In the genomic region with DNA sequence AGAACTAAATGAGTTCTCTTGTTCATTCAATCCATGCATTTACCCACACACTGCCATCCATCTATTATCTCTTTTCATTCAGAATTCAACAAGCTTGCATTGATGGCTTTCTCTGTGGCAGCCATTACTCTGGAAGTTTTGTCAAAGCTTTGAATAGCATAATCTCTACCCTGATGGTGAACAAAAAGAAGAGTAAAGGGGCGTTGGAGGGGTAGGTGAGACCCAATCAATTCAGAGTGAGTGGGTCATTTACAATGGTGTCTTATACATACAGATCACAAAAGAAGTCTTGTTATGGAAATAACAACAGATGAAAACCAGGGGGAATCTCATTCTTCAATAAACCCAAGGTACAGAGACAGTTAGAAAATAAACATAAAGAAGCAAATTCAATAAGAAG, we compare ENCODE assay signal across 17 mouse cellular contexts.
"Had no signal": no experiment of that assay in that cellular context is flagged by ENCODE, and none has a peak within 500 bp of the region (broad histone marks: within the 10 kb centered on the region; RNA-seq: fewer than 3 reads in every experiment).

No protein-coding gene starts in this region.

- ATAC-seq: intestine, postnatal 0 days; lung, postnatal 0 days had no signal

- H3K4me3 ChIP-seq: layer of hippocampus, adult 2 months; liver, embryonic 13.5 days; midbrain, embryonic 10.5 days; neural tube, embryonic 12.5 days had no signal

- H3K27me3 ChIP-seq: liver, embryonic 13.5 days; neural tube, embryonic 12.5 days had no signal

- H3K9me3 ChIP-seq: liver, embryonic 13.5 days; midbrain, embryonic 10.5 days; neural tube, embryonic 12.5 days had no signal

- H3K36me3 ChIP-seq: liver, embryonic 13.5 days; midbrain, embryonic 10.5 days; neural tube, embryonic 12.5 days had no signal

- H3K4me2 ChIP-seq: liver, embryonic 13.5 days; lung, embryonic 14.5 days; neural tube, embryonic 12.5 days had no signal

- DNase-seq: kidney, adult 2 months; kidney, postnatal 25 days; layer of hippocampus, adult 9-11 months; liver, embryonic 13.5 days; lung, embryonic 14.5 days; retina, postnatal 1 day; thymus, adult 2 months; thymus, postnatal 14 days; thymus, postnatal 4 days had no signal

- H3K27ac ChIP-seq: kidney, postnatal 0 days; layer of hippocampus, adult 2 months; liver, embryonic 13.5 days; macrophage; midbrain, embryonic 10.5 days; neural tube, embryonic 12.5 days; stomach, postnatal 0 days had no signal

- H3K4me1 ChIP-seq: liver, embryonic 13.5 days; neural tube, embryonic 12.5 days had no signal

- H3K9ac ChIP-seq: liver, embryonic 13.5 days; lung, embryonic 14.5 days; neural tube, embryonic 12.5 days had no signal
